Mouse (Mus musculus) embryonic fibroblast, embryonic 13.5 days (primary cell): Measurements from ENCODE around the gene Foxf1. TPM values are rescaled to one million over a fixed set of nuclear protein-coding genes. Genes with fewer than 3 reads are reported as not detected.

ENCODE experiments used
- H3K27ac ChIP-seq: 2 replicates; pipeline ENCODE4 v1.5.1; 2012; ENCODE audit warnings: low read length, control low read depth, inconsistent platforms; ENCODE audit not compliant: insufficient read depth
- H3K4me1 ChIP-seq: 2 replicates; pipeline ENCODE4 v1.6.1; 2011; ENCODE audit warnings: low read length; ENCODE audit not compliant: control insufficient read depth, insufficient read depth
- H3K4me3 ChIP-seq: 2 replicates; pipeline ENCODE4 v1.5.1; 2011; ENCODE audit warnings: mild to moderate bottlenecking, control low read depth, low read length; ENCODE audit not compliant: insufficient read depth
- CTCF ChIP-seq: IDR thresholded peaks from 2 replicates; pipeline ENCODE4 v1.5.1; 2011; ENCODE audit warnings: mild to moderate bottlenecking, control low read depth, low read length, moderate library complexity, borderline replicate concordance; ENCODE audit not compliant: insufficient read depth
- POLR2A ChIP-seq: IDR thresholded peaks from 2 replicates; pipeline ENCODE4 v1.6.1; 2011; ENCODE audit warnings: low read depth, mild to moderate bottlenecking, control low read depth, low read length, moderate library complexity
- polyA plus RNA-seq: library from polyadenylated mRNA; stranded (reverse); fragments of >200 nt; gene quantifications from 2 replicates; pipeline ENCODE4 v1.2.4, GENCODE M21; 2011; ENCODE audit warnings: low read depth; ENCODE audit not compliant: missing spikeins, insufficient read length

The Foxf1 gene
- polyA plus RNA-seq, 1 experiment: 6.9 TPM

- H3K27ac ChIP-seq: no peak overlapping the region
Observed at GRCm38 (mm10) chr8:121108657-121109056, 24.5 kb downstream of the Foxf1 start.

GRCm38 (mm10) chr8:121111145-121111907, 27.1 kb downstream of the Foxf1 start:
- no peak overlapping the region for H3K27ac ChIP-seq
- H3K4me3 ChIP-seq: no peak overlapping the region
- peaks cover 7% of the 10 kb centered on the region for H3K4me1 ChIP-seq
- TF ChIP-seq CTCF: no peak
- TF ChIP-seq POLR2A: no peak

More at GRCm38 (mm10) chr8:121108657-121109056, 24.5 kb downstream of the Foxf1 start:
- Histone ChIP-seq H3K4me3 (peak overlapping the region; percentile 39), H3K4me1 (peaks cover 7% of the 10 kb centered on the region)
- TF ChIP-seq POLR2A: 0 out of 2 replicates have a peak, but pooled peaks have one; percentile 22
- no peak for TF ChIP-seq CTCF

GRCm38 (mm10) chr8:121113261-121113660, 29.1 kb downstream of the Foxf1 start:
- Histone ChIP-seq H3K27ac (no peak overlapping the region), H3K4me3 (no peak overlapping the region), H3K4me1 (no peaks in the 10 kb centered on the region)
- peak; percentile 94 for TF ChIP-seq CTCF
- TF ChIP-seq POLR2A: no peak

GRCm38 (mm10) chr8:121115136-121115535, 30.9 kb downstream of the Foxf1 start:
- TF ChIP-seq POLR2A (no peak), CTCF (no peak)
- no peaks in the 10 kb centered on the region for H3K4me1 ChIP-seq
- H3K4me3 ChIP-seq: peak overlapping the region; percentile 30
- H3K27ac ChIP-seq: peak overlapping the region; percentile 44; the same call in 1 of the 2 replicates

GRCm38 (mm10) chr8:121115948-121116347, 31.8 kb downstream of the Foxf1 start, which contains the start of gene Foxc2:
Foxc2 (plus strand) TSS chr8:121116171.
- Histone ChIP-seq H3K27ac (peak within 1 kb of the TSS; percentile 91), H3K4me1 (no peaks in the 10 kb centered on the region), H3K4me3 (peak within 1 kb of the TSS; percentile 83)
- TF ChIP-seq CTCF (no peak), POLR2A (peak; percentile 89)

- Histone ChIP-seq H3K27ac (peak overlapping the region; percentile 91), H3K4me3 (peak overlapping the region; percentile 83), H3K4me1 (no peaks in the 10 kb centered on the region)
- TF ChIP-seq POLR2A: no peak
- no peak for TF ChIP-seq CTCF
Observed at GRCm38 (mm10) chr8:121116591-121117185, 32.5 kb downstream of the Foxf1 start.

DNA sequence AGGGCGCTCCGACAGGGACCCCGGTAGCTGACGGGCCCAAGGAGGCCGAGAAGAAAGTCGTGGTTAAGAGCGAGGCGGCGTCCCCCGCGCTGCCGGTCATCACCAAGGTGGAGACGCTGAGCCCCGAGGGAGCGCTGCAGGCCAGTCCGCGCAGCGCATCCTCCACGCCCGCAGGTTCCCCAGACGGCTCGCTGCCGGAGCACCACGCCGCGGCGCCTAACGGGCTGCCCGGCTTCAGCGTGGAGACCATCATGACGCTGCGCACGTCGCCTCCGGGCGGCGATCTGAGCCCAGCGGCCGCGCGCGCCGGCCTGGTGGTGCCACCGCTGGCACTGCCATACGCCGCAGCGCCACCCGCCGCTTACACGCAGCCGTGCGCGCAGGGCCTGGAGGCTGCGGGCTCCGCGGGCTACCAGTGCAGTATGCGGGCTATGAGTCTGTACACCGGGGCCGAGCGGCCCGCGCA, 33.0 kb downstream of the Foxf1 start:
- no peak for TF ChIP-seq POLR2A
- no peak for TF ChIP-seq CTCF
- Histone ChIP-seq H3K4me1 (no peaks in the 10 kb centered on the region; the same call in 1 of the 2 replicates), H3K27ac (peak overlapping the region; percentile 91), H3K4me3 (peak overlapping the region; percentile 83)

DNA sequence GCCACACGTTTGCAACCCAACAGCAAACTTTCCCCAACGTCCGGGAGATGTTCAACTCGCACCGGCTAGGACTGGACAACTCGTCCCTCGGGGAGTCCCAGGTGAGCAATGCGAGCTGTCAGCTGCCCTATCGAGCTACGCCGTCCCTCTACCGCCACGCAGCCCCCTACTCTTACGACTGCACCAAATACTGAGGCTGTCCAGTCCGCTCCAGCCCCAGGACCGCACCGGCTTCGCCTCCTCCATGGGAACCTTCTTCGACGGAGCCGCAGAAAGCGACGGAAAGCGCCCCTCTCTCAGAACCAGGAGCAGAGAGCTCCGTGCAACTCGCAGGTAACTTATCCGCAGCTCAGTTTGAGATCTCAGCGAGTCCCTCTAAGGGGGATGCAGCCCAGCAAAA, 33.7 kb downstream of the Foxf1 start:
- Histone ChIP-seq H3K4me1 (peaks cover under 1% of the 10 kb centered on the region; the same call in 1 of the 2 replicates), H3K4me3 (peak overlapping the region; percentile 83), H3K27ac (peak overlapping the region; percentile 47)
- TF ChIP-seq POLR2A (no peak), CTCF (no peak)

GRCm38 (mm10) chr8:121118634-121119420, 34.6 kb downstream of the Foxf1 start:
- Histone ChIP-seq H3K4me3 (peak overlapping the region; percentile 83), H3K4me1 (peaks cover 3% of the 10 kb centered on the region; the same call in 1 of the 2 replicates), H3K27ac (peak overlapping the region; percentile 14; the same call in 1 of the 2 replicates)
- TF ChIP-seq POLR2A (no peak), CTCF (no peak)
